Mouse (Mus musculus) brain, embryonic 14.5 days (tissue): ENCODE data around the gene 4930550C14Rik.

Experiments
- CTCF ChIP-seq: fragments of 200-500 bp; IDR thresholded peaks from 2 replicates; pipeline ENCODE4 v1.5.1; 2012; ENCODE audit warnings: inconsistent platforms, mild to moderate bottlenecking, moderate library complexity, borderline replicate concordance; ENCODE audit not compliant: insufficient read depth, insufficient read length; ENCODE audit errors: extremely low read depth
- POLR2A ChIP-seq: fragments of 200-500 bp; IDR thresholded peaks from 2 replicates; pipeline ENCODE4 v1.6.1; 2012; ENCODE audit warnings: mild to moderate bottlenecking, inconsistent platforms, borderline replicate concordance; ENCODE audit not compliant: poor library complexity, insufficient read depth, insufficient read length, severe bottlenecking; ENCODE audit errors: extremely low read depth

GRCm38 (mm10) chr9:53381113-53381615, 21.0 kb upstream of the 4930550C14Rik start:
- TF ChIP-seq CTCF (no peak), POLR2A (no peak)
